Mouse (Mus musculus) Patski (cell line): Measurements from ENCODE around the gene Vps8. TPM values are rescaled to one million over a fixed set of nuclear protein-coding genes. Genes with fewer than 3 reads are reported as not detected.
A peak's percentile ranks its signal among the peaks of the same experiment; 100 is the strongest.

Experiments
- ATAC-seq: fragments of 100-300 bp; one replicate; pipeline ENCODE4 v1.8.0; 2021
- CTCF ChIA-PET: fragments of 350-600 bp; sonication (Branson Sonifier 250); formaldehyde crosslinking; loops from one replicate; lab custom pipeline; 2022; ENCODE audit warnings: inconsistent platforms; lab: Charles Lee
- POLR2A ChIA-PET: fragments of 350-600 bp; sonication (Branson Sonifier 250); formaldehyde crosslinking; loops from one replicate; lab custom pipeline; 2022; ENCODE audit warnings: antibody characterized with exemption, inconsistent platforms; lab: Charles Lee
- DNase-seq: peaks from one replicate; pipeline ENCODE4 v3.0.0-alpha.2; 2011; ENCODE audit warnings: low read depth, low spot score
- H3K27me3 ChIP-seq: fragments of 371-371 bp; one replicate; pipeline ENCODE4 v1.5.1; 2021
- CTCF ChIP-seq: fragments of 100-300 bp; IDR thresholded peaks from one replicate; pipeline ENCODE4 v1.5.1; 2021
- in situ Hi-C: fragments of 300-500 bp; cut with MboI; formaldehyde crosslinking; loops from 3 replicates; pipeline ENCODE4 v1.11.1; 2018; ENCODE audit warnings: low pct_unique_long_range_greater_than_20kb, mixed read lengths
- polyA plus RNA-seq: library from polyadenylated mRNA; unstranded; gene quantifications from one replicate; pipeline ENCODE4 v1.2.3, GENCODE M21; 2021

The Vps8 gene
- polyA plus RNA-seq, 1 experiment from 2014 or later: 18.9 TPM

DNA sequence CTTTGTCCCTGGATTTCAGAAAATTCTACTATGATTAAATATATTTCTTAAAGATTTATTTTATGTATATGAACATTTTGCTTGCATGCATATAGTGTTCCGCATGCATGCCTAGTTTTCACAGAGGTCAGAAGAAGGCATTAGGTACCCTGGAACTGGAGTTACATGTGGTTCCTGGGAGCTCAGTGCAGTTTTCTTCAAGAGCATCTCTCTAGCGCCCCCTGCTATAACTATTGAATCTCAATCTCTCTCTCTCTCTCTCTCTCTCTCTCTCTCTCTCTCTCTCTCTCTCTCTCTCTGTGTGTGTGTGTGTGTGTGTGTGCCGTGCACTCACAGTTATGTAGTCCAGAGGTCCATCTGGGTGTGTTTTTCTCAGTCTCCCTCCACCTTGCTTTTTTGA, 114.4 kb downstream of the Vps8 start:
- ChIA-PET POLR2A (no interaction called here), CTCF (interaction anchor here (1.3 to 2.8 kb wide), 6 partner anchors 8 to 190 kb away, joined by 3 to 12 read pairs (median 6); no protein-coding TSS in a partner anchor)
- no peak for DNase-seq
- no peak for ATAC-seq
- no peak for TF ChIP-seq CTCF
- in situ Hi-C loops: no loop called here
- no peaks in the 10 kb centered on the region for H3K27me3 ChIP-seq

GRCm38 (mm10) chr16:21538889-21539288, 116.0 kb downstream of the Vps8 start:
- POLR2A ChIA-PET: interaction anchor here (0.6 kb wide), 1 partner anchor 248 kb away, joined by 3 read pairs; the partner anchor contains the start of gene Ehhadh
- DNase-seq (no peak), ATAC-seq (no peak)
- in situ Hi-C loops: no loop called here
- H3K27me3 ChIP-seq: no peaks in the 10 kb centered on the region
- TF ChIP-seq CTCF: peak; percentile 61
- CTCF ChIA-PET: interaction anchor here (0.7 to 2.8 kb wide), 9 partner anchors 8 to 275 kb away, joined by 3 to 12 read pairs (median 4); no protein-coding TSS in a partner anchor

GRCm38 (mm10) chr16:21542559-21542958, 119.6 kb downstream of the Vps8 start:
- DNase-seq (no peak), ATAC-seq (no peak)
- in situ Hi-C loops: loop anchor here (5.0 kb wide), 1 partner anchor 190 kb away; no protein-coding TSS in a partner anchor
- no peaks in the 10 kb centered on the region for H3K27me3 ChIP-seq
- TF ChIP-seq CTCF: no peak
- POLR2A ChIA-PET: no interaction called here
- CTCF ChIA-PET: no interaction called here

- no peaks in the 10 kb centered on the region for H3K27me3 ChIP-seq
- in situ Hi-C loops: no loop called here
- no peak for TF ChIP-seq CTCF
- CTCF ChIA-PET: interaction anchor here (1.0 to 1.6 kb wide), 3 partner anchors 9 to 59 kb away, joined by 3 to 5 read pairs (median 3); no protein-coding TSS in a partner anchor
- POLR2A ChIA-PET: no interaction called here
- DNase-seq (no peak), ATAC-seq (no peak)
Measured at GRCm38 (mm10) chr16:21547446-21547845, 124.5 kb downstream of the Vps8 start.

GRCm38 (mm10) chr16:21549751-21550150, 126.8 kb downstream of the Vps8 start:
- no peak for ATAC-seq
- ChIA-PET CTCF (interaction anchor here (1.6 kb wide), 1 partner anchor 9 kb away, joined by 3 read pairs; no protein-coding TSS in a partner anchor), POLR2A (no interaction called here)
- DNase-seq: no peak
- no peaks in the 10 kb centered on the region for H3K27me3 ChIP-seq
- TF ChIP-seq CTCF: no peak
- in situ Hi-C loops: no loop called here

DNA sequence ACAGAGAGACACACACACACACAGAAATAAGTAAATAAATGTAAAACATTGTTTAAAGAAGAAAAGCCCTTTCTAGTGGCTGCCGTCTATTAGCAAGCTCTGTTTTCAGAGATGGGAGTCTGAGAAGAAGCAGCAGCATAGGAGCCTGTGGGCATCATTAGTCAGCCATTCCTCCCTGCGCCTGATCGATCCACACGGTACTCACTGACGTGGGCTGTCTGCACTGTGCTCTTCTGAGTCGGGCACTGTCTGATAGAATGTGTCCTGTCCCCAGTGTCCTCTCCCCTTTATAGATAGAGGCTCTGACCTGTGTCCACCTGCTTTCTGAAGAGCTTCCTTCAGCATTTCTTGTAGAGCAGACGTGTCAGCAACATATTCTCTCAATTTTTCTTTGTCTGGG, 127.5 kb downstream of the Vps8 start:
- in situ Hi-C loops: no loop called here
- no peak for ATAC-seq
- no peaks in the 10 kb centered on the region for H3K27me3 ChIP-seq
- DNase-seq: no peak
- CTCF ChIA-PET: interaction anchor here (1.6 kb wide), 1 partner anchor 10 kb away, joined by 3 read pairs; no protein-coding TSS in a partner anchor
- no peak for TF ChIP-seq CTCF
- POLR2A ChIA-PET: no interaction called here

- CTCF ChIA-PET: interaction anchor here (1.3 kb wide), 1 partner anchor 54 kb away, joined by 3 read pairs; no protein-coding TSS in a partner anchor
- no peak for TF ChIP-seq CTCF
- POLR2A ChIA-PET: no interaction called here
- H3K27me3 ChIP-seq: no peaks in the 10 kb centered on the region
- DNase-seq (no peak), ATAC-seq (no peak)
- in situ Hi-C loops: no loop called here
Measured at GRCm38 (mm10) chr16:21553506-21553905, 130.6 kb downstream of the Vps8 start.

DNA sequence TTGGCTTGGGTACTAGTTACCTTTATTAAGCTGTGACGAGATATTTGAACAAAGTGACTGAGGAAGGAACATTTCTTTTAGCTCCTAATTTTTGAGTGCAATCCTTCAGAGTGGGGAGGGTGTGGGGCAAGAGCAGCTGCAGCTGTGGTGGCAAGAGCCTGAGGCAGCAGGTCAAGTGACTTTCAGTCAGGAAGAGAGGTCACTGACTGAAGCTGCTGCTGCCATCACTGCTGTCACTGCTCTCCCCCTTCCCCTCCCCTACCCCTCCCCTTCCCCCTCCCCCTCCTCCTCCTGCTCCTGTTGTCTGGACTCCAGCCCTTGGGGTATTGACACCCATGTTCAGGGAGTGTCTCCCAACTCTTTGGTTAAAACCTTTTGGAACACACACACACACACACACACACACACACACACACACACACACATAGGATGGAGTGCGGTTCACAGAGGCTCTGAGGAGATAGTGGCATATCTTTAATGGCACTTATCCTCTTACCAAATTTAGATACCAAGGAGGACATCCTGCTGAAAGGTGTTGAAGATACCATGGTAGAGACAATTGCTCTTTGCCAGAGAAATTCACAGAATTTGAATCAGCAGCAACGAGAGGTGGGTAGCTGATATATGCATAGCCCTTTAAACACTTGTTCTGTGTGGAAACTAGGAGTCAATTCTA, 139.8 kb downstream of the Vps8 start:
- no peak for ATAC-seq
- no peak for TF ChIP-seq CTCF
- no peak for DNase-seq
- H3K27me3 ChIP-seq: no peaks in the 10 kb centered on the region
- in situ Hi-C loops: no loop called here
- ChIA-PET POLR2A (no interaction called here), CTCF (no interaction called here)

DNA sequence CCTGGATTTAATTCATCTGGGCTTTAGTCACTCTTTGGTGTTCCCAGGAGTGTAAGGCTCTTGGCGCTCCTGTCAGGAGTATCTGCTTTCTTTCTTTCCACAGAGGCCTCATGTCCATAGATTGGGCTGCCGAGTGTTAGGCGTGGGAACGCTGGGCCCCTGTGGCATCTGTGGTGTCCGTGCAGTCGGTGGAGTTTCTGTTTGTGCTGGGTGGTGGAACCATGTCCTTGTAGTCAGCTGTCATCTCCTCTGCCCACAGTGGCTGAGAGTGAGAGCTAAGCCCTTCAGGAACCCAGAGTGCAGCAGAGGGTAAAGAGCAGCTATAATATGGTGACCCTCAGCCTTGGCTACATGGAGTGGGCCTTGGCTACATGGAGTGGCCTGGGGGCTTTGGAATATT, 140.4 kb downstream of the Vps8 start:
- no peak for ATAC-seq
- DNase-seq: no peak
- TF ChIP-seq CTCF: no peak
- ChIA-PET POLR2A (no interaction called here), CTCF (no interaction called here)
- in situ Hi-C loops: no loop called here
- H3K27me3 ChIP-seq: no peaks in the 10 kb centered on the region

DNA sequence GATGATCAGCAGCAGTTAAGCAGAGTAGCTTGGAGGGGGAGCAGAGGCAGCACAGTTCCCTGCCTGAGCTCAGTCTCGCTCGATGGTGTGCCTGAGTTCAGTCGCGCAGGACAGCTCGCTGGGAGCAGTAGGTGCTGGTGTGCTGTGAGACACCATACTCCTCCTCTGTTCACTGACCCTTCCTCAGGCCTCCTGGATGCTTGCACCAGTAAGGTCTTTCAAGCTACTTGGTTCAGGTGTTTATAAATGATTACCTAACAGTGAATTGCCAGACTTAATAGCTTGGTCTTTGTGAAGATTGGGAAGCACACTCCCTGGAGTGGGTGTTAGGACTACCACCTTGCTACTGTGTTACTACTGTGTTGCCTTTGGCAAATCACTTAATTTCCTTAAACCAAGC, 144.2 kb downstream of the Vps8 start:
- POLR2A ChIA-PET: interaction anchor here (1.0 kb wide), 1 partner anchor 96 kb away, joined by 3 read pairs; no protein-coding TSS in a partner anchor
- in situ Hi-C loops: no loop called here
- CTCF ChIA-PET: interaction anchor here (1.0 kb wide), 1 partner anchor 161 kb away, joined by 3 read pairs; no protein-coding TSS in a partner anchor
- DNase-seq (no peak), ATAC-seq (no peak)
- no peaks in the 10 kb centered on the region for H3K27me3 ChIP-seq
- TF ChIP-seq CTCF: no peak

GRCm38 (mm10) chr16:21569952-21570351, 147.0 kb downstream of the Vps8 start:
- ATAC-seq (no peak), DNase-seq (no peak)
- in situ Hi-C loops: no loop called here
- ChIA-PET POLR2A (no interaction called here), CTCF (no interaction called here)
- no peak for TF ChIP-seq CTCF
- H3K27me3 ChIP-seq: no peaks in the 10 kb centered on the region
